Mouse (Mus musculus): ENCODE measurements around the gene Gm21974.
"Not testable (repeated sequence)": the region's sequence is repeated elsewhere in the genome, so short reads cannot be mapped to it uniquely, and the experiment has no call there.

The Gm21974 gene

DNA sequence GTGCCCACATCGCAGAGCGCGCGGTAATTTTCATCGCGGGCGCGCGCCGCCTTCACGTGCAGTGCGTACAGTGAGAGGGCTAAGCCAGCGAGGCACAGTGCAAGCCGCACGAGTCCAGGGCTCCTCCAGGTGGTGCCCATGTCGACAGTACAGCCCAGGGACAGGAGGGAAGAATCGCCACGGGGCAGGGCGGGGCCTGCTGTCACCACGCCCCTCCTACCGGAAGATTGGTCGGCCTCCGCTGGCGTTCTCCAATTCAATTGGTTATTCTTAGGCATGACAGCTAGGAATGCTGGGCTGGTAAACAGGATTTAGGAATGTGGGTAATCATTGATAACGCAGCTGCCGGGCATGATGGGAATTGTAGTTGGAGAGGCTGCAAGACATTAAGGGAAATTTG is at the start of gene Gm21974, which contains the start of gene Vkorc1:
TSS of gene Gm21974 (minus strand) at position 13 of the 400 bp plus-strand sequence.
TSS of gene Vkorc1 (minus strand) at position 176 of the 400 bp plus-strand sequence.
- in situ Hi-C loops (cut with MboI; ENCODE audit: low sequenced_read_pairs): no loop called here

DNA sequence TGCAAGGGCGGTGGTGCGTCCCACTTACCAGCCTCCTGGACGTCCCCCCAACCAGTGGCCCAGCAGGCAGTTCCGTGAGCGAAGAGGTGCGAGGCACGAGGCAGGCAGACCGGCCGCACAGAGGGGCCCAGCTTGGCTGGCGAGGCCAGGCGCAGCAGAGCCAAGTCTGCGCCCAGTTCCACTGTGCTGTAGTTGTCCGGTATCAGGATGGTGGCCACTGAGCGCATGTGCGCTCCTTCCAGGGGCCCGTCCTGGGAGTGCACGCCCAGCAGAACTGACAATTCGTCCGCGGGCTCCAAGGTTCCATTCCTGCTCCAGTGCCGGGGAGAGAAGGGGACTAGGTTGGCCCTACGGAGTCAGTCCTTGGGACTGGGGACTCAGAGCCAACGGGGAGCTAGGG is 49.4 kb upstream of the Gm21974 start:
- in situ Hi-C loops (cut with MboI; ENCODE audit: low sequenced_read_pairs): no loop called here

DNA sequence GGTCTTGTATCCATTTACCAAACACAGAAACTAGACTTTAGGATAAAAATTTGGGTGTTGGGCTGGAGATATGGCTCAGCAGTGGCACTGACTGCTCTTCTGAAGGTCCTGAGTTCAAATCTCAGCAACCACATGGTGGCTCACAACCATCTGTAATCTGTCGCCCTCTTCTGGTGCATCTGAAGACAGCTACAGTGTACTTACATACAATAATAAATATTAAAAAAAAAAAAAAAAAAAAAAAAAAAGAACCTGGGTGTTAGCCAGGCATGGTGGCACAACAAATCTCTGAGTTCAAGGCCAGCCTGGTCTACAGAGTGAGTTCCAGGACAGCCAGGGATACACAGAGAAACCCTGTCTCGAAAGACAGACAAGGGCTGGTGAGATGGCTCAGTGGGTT is 46.8 kb upstream of the Gm21974 start:
- in situ Hi-C loops (cut with MboI; ENCODE audit: low sequenced_read_pairs): not testable (repeated sequence)

DNA sequence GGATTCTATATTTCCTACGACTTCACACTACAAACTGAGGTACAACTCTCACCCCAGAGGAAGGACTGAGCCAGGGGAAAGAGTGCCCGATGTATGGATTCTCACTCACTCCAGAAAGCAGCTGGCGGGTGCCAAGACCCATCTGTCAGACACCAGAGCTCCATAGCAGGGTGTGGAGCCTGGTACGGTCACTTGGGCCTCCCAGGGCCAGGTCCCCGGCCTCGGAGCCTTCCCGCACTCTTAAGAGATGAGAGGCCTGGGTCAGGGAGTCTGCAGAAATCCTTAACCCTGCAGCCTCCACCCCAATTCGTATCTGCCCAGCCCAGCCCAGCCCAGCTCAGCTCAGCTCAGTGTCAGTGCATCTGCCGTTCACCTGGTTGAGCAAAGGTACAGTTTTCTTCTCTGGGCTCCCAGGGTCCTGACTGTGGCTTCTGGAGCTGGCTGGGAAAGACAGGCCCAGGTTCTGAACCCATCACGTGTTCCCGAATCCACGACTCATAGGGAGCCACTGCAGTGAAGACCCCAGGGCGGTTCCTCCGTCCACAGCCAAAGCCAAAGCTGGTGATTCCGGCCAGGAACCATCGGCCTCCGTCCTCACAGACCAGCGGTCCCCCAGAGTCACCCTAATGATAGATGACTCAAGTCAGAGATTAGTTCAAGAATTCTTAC is 41.1 kb upstream of the Gm21974 start:
- in situ Hi-C loops (cut with MboI; ENCODE audit: low sequenced_read_pairs): no loop called here

DNA sequence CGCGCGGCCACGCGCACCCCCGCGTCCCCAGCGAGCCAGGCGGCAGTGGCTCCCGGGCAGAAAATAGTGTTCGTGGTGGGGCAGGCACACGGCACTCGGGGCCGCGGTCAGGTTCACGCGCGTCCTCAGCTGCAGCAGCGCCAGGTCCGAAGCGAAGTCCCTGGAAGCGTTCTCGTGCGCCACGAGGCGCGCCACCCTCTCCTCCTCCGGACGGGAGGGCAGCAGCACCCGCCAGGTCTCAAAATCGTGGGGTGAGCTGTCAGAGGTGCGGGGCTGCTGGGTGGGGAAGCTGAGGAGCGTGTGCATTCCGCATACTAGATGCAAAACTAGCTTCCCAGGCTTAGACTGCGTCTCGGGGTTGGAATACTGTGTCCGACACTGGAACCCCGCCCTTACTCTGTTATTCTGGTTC is 40.5 kb upstream of the Gm21974 start:
- in situ Hi-C loops (cut with MboI; ENCODE audit: low sequenced_read_pairs): no loop called here

DNA sequence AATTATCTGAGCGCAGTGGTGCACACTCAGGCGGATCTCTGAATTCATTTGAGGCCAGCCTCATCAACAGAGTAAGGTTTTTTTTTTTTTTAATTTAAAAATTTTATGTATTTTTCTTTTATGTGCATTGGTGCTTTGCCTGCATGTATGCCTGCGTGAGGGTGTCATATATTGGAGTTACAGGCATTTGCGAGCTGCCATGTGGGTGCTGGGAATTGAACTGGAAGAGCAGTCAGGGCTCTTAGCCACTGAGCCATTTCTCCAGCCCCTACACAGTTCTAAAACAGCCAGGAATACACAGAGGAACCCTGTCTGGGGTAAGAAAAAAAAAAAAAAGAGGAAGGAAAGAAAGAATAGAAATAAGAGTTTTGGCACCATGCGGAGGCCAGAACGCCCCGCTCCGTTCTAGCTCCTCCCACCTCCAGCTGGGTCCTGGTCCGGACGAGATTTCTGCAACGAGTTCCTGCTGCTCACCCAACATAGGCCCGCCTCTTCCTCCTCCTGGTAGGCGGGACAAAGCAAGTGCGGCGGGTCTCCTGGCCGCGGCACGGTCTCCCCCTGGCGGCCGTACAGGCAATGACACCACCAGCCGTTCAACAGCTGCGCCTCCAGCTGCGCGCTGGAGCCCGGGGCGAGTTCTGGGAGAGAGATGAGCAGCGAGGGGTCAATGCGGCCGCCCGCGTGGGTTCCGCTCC is 39.9 kb upstream of the Gm21974 start:
- in situ Hi-C loops (cut with MboI; ENCODE audit: low sequenced_read_pairs): no loop called here

DNA sequence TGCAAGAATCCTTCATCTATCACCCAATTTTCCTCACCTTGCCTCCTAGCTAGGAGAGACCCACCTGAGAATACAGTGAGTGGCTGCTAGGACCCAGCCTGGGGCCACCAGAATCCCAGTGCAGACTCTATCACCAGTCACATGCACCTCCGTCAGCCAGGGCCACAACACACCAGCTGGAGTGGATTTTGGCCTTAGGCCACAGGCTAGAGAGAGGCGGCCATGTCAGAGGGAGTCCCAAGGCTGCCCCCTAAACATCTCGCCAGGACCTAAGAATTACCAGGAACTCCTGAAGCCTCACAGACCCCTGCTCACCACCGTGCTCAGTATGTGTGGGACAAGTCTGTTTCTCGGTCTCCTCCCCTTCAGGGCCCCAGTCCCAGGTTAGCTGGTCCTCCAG is 38.8 kb upstream of the Gm21974 start:
- in situ Hi-C loops (cut with MboI; ENCODE audit: low sequenced_read_pairs): no loop called here

DNA sequence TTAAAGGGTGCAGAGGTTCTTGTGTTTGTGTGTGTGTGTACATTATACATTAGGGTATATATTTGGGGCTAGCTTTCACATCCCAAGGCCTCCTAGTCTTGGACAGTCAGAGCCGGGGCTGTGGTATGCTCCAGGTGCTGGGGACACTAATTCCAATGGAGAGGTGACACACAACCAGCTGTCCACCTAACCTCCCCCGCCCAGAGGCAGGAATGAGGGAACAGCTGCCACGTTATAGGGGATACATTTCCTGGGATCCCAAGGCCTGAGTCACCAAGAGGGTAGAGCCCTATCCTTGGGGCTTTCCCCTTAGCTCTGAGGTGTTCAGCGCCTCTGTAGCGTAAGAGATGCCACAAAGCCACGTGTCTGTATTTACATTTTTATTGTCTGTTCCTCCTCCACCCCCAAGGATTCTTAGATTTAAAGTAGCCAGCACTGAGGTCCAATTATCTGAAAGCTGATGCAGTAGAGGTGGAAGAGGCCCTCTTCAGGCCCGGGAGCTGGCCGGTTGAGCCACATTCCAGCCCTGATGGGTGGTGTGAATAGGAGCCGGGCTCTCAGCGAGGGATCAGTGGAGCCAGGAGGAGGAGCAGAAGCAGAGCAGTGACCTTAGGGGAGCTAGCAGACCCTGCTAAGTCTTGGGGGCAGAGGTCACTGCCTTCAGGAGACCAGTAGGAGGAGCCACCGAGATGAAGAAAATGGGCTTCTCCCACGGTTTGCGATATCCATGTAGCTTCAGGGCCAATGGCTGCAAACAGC is 37.2 kb upstream of the Gm21974 start:
- in situ Hi-C loops (cut with MboI; ENCODE audit: low sequenced_read_pairs): no loop called here

DNA sequence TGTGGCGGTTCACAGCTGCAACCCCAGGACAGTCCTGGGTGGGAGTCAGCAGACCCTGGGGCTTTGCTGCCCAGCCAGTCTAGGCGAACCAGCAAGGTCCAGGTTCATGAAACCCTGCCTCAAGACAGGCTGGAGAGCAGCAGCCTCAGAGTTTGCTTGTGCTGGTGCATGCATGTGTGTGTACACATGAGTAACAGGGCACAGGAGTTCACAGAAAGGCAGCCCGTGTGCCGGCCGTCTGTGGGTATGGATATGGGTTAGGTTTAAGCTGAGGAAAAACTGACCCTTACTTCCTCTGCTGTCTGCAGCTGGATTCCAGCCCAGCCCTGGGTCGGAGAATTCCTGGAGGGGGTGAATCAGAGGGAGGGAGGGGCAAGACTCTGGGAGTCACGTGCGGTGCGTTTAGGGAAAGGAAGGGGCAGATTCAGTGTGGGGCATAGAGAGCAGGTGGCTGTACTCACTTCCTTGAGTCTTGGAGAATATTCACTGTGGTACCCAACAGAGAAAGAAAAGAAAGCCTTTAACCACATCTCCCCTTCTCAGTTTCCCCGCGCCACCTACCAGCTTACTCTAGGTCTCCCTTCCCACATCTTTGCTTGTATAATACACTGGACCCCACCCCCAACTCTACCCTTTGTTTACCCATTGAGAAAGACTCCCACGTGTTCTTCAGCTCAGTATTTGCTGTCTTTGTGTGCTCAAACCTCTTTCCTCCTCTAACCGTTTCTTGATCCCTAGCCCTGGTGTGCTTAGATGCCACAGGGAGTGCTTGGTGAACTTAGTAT is 36.3 kb upstream of the Gm21974 start:
- in situ Hi-C loops (cut with MboI; ENCODE audit: low sequenced_read_pairs): no loop called here

DNA sequence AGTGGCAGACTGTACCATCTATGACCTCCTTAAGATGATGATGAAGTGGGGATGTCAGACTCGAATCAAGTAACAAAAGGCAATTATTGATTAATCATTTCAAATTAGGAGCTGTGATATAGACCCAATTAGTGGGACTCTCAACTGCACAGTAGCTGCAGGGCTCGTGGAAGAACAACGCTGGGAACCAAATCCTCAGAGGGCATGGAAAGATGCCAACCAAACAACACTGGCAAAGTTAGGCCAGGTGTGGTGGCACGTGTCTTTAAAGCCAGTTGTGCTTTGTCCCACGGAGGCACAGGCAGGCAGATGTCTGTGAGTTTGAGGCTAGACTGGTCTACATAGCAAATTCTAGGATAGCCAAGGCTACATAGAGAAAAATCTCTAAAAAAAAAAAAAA is 35.4 kb upstream of the Gm21974 start:
- in situ Hi-C loops (cut with MboI; ENCODE audit: low sequenced_read_pairs): no loop called here

DNA sequence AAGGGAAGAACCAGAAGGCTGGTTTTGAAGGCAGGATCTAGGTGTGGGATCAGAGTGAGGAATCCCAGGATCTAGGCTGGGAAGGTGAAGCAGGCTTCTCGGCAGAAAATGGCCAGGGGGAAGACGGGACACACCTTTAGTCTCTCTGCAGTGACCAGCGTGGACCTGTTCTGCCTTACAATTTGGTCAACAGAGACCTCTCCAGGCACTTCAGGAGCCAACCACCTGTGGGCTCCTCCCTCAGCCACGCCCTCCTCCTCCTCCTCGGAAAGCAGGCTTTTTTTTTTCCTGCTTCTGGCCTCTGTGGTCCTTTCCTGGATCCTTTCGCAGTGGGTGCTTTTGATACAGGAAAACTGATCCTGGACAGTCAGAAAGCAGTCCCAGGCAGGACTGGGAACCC is 34.7 kb upstream of the Gm21974 start, which contains the start of gene Prss8:
TSS of gene Prss8 (minus strand) at position 182 of the 400 bp plus-strand sequence.
- in situ Hi-C loops (cut with MboI; ENCODE audit: low sequenced_read_pairs): no loop called here

DNA sequence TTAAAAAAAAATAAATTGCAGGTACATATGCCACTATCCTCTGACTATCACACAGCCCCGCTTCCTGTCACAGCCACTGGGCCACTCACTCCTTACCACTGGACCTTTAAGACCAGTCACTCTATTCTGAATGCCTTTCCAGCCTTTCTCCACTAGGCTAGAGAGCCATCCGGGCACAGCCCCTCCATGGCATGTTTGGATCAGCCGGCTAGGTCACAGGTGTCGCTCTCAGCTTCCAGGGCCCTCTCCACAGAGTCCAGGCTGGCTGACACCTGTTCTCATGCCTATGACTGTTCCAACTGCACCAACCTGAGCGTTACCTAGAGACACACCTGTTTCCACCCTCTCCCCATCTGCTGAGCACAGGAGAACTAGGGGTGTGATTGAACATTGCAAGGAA is 33.3 kb upstream of the Gm21974 start:
- in situ Hi-C loops (cut with MboI; ENCODE audit: low sequenced_read_pairs): no loop called here

DNA sequence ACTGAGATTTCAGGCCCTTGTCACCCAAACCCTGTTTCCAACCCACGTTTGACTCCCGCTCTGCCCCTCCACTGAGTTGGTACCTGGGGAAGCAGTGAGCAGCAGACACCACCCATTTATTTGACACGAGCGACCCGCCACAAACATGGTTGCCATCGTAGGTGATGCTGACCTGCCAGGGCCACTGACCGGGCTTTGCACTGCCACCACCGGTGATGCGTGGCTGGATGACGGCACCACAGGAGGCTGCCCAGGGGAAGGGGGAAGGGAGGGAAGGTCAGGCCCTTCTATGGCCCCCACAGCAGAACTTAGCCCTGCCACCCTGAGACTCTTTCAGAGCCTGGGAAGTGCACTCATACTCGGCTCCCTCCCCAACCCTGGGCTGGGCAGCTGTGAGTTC is 32.5 kb upstream of the Gm21974 start:
- in situ Hi-C loops (cut with MboI; ENCODE audit: low sequenced_read_pairs): no loop called here

DNA sequence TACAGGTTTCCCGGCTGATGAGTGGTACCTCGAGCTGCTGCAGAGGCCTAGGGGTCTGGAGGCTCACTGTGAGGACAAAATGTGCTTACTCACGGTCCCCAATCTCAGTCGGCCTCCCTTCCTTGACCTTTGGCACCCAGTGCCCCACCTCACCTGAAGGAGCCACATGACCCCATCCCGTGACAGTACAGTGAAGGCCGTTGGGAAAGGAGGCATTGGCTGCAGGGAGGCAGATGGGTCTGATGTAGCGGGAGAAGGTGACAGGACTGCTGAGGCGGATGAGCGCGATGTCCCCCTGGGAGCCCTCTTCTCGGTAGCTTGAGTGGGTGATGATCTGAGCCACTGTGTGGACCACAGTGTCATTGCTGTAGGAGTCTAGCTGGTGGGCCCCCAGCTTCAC is 31.6 kb upstream of the Gm21974 start:
- in situ Hi-C loops (cut with MboI; ENCODE audit: low sequenced_read_pairs): no loop called here

DNA sequence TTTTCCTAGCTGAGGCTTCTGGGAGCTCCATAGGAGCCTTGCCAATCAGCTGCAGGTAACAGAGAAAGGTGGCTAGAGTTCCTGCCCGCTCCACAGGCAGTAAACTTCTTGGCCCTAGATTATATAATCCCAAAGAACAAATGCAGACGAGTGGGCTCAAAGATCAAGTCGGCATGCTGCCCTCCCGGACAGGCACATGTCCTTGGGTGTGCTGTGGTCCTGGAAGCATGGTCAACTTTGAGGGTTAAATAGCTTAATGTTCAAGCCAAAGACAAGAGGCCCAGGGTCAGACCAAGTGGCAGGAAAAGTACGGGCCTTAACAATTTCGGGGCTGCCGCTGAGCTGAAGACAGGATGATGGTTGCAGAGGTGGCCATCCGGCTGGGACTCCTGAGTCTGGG is 30.8 kb upstream of the Gm21974 start:
- in situ Hi-C loops (cut with MboI; ENCODE audit: low sequenced_read_pairs): no loop called here

DNA sequence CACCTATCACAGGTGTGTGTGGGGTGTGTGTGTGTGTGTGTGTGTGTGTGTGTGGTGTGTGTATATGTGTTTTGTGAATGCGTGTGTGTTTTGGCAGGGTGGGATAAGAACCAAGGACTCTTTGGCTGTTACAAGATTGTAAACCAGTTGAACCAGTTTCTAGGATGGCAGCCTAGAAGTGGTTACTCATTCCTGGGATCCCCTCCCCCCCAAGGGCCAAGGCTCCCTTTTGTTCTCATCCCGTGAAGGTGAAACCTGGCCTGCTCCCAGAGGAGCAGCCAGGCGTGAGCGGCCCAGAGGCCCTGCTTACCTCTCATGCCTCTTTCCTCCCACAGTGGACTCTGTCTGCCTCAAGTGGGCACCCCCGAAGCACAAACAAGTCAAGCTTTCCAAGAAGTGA is 30.0 kb upstream of the Gm21974 start:
- in situ Hi-C loops (cut with MboI; ENCODE audit: low sequenced_read_pairs): no loop called here

DNA sequence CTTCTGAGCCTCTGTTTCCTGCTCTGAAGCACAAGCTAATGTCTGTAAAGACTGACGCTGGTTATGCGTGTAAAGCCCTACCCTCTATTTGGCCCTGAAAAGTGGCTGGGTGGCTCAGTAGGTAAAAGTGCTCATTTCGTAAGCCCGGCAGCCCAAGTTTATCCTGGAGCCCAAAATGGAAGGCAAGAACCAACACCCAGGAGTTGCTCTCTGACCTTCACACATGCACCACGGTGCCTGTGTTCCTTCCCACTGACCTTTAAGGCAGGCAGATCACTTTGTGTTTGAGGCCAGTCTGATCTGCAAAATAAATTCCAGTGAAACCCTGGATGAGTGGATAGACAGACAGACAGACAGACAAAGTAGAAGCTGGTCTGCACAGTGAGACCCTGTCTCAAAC is 28.5 kb upstream of the Gm21974 start:
- in situ Hi-C loops (cut with MboI; ENCODE audit: low sequenced_read_pairs): no loop called here

DNA sequence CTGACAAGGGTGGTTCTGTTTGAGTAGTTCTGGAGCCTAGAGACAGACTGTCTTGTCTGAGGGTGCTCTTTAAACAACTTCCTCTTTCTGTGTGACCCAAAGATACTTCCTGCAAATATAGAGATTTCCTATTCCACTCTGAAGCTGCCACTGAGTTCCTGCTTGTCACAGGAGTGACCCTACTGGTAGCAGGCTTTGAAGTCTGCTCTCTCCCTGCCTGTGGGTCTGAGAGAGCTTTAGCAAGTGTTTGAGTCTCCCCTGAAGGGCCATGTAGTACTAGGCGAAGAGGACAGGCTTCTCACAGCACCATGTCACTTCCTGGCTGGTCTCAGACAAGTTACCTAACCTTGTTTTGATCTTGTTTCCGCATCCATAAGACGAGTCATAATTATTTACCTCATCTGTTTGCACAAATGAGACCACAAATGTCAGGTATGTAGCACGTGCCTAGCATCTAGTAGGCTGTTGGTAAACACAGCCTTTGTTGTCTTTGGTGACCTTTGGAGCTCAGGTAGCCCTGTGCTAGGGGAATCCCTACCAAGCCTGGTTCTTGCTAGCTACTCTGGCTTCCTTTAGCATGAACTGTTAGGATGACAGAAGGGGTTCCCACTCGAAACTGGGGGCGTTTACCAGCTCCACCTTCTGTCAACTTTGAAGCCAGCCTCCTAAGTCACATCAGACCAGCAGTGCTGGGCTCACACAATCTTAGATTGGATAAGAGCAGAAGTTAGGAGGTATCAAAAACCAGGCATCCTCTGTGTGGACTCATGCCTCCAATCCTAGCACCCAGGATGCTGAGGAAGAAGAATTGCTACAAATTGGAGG is 27.4 kb upstream of the Gm21974 start:
- in situ Hi-C loops (cut with MboI; ENCODE audit: low sequenced_read_pairs): no loop called here

DNA sequence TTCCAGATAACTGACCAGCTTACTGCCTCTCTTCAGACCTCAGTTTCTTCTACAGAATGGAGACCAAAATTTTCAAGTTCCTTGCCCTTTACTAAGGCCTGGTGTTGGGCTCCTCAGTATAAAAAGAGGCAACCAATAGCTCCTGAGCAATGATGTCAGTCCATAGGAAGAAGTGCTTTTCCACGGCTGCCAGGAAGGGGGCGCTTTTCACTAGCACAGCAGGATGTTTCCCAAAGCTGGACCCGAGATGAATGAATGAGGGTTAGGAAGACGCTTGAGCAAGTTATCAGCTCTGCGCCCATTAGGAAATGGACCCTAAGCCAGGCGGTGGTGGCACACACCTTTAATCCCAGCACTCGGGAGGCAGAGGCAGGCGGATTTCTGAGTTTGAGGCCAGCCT is 26.3 kb upstream of the Gm21974 start:
- in situ Hi-C loops (cut with MboI; ENCODE audit: low sequenced_read_pairs): no loop called here

DNA sequence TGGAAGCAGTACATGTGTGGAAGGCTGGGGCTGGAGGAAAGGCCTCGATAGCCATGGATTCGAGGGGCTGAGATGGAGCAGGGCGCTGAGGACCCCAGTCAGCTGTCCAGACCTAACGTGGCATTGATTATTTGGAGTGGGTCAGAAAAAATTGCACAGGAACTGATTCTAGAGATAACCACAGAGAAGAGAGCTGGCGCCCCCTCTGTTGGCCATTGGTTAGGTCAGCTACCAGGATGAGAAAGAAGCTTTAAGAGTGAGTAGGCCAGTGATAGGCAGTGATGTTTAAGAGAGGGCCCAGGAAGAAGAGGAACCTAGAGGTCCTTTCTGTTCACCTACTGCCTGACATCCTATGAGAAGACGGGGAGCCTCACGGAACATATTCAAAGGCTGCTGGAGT is 24.0 kb upstream of the Gm21974 start:
- in situ Hi-C loops (cut with MboI; ENCODE audit: low sequenced_read_pairs): no loop called here
